Mouse (Mus musculus): ENCODE measurements around the gene Gm28043.
A peak's percentile ranks its signal among the peaks of the same experiment; 100 is the strongest.
"Not testable (repeated sequence)": the region's sequence is repeated elsewhere in the genome, so short reads cannot be mapped to it uniquely, and the experiment has no call there.

Gm28043 gene

GRCm38 (mm10) chr17:29614115-29615023 is at the start of gene Gm28043, which contains the start of gene Rnf8:
Gm28043 (plus strand) TSS chr17:29614876.
Rnf8 (plus strand) TSS chr17:29614790.
- peak; percentile 95 for DNase-seq

GRCm38 (mm10) chr17:29565521-29565920 is 49.2 kb upstream of the Gm28043 start:
- DNase-seq: no peak

- no peak for DNase-seq
Measured at GRCm38 (mm10) chr17:29568435-29568834, 46.2 kb upstream of the Gm28043 start.

- no peak for DNase-seq
Measured at GRCm38 (mm10) chr17:29569831-29570230, 44.8 kb upstream of the Gm28043 start.

GRCm38 (mm10) chr17:29579579-29580126 is 35.0 kb upstream of the Gm28043 start:
- DNase-seq: no peak

GRCm38 (mm10) chr17:29583569-29583968 is 31.1 kb upstream of the Gm28043 start:
- DNase-seq: no peak

GRCm38 (mm10) chr17:29584306-29584705 is 30.4 kb upstream of the Gm28043 start:
- no peak for DNase-seq

GRCm38 (mm10) chr17:29584737-29585136 is 29.9 kb upstream of the Gm28043 start:
- peak; percentile 54 for DNase-seq

- DNase-seq: no peak
Measured at GRCm38 (mm10) chr17:29585446-29585845, 29.2 kb upstream of the Gm28043 start.

- no peak for DNase-seq
Measured at GRCm38 (mm10) chr17:29586921-29587320, 27.8 kb upstream of the Gm28043 start.

GRCm38 (mm10) chr17:29589221-29589898 is 25.3 kb upstream of the Gm28043 start:
- no peak for DNase-seq

GRCm38 (mm10) chr17:29595891-29596770 is 18.5 kb upstream of the Gm28043 start:
- no peak for DNase-seq

GRCm38 (mm10) chr17:29596771-29597132 is 17.9 kb upstream of the Gm28043 start:
- no peak for DNase-seq

- DNase-seq: no peak
Measured at GRCm38 (mm10) chr17:29599051-29599450, 15.6 kb upstream of the Gm28043 start.

GRCm38 (mm10) chr17:29599537-29599936 is 15.1 kb upstream of the Gm28043 start:
- no peak for DNase-seq

- DNase-seq: no peak
Measured at GRCm38 (mm10) chr17:29601391-29601790, 13.3 kb upstream of the Gm28043 start.

- DNase-seq: peak; percentile 50
Measured at GRCm38 (mm10) chr17:29603283-29603682, 11.4 kb upstream of the Gm28043 start.

- DNase-seq: not testable (repeated sequence)
Measured at GRCm38 (mm10) chr17:29613453-29613852, 1.2 kb upstream of the Gm28043 start.

GRCm38 (mm10) chr17:29615024-29615551 is 412 bp downstream of the Gm28043 start:
- no peak for DNase-seq

- DNase-seq: no peak
Measured at GRCm38 (mm10) chr17:29615616-29616015, 940 bp downstream of the Gm28043 start.

- no peak for DNase-seq
Measured at GRCm38 (mm10) chr17:29619231-29619630, 4.6 kb downstream of the Gm28043 start.

- DNase-seq: no peak
Measured at GRCm38 (mm10) chr17:29623488-29623887, 8.8 kb downstream of the Gm28043 start.
